In the genomic region with DNA sequence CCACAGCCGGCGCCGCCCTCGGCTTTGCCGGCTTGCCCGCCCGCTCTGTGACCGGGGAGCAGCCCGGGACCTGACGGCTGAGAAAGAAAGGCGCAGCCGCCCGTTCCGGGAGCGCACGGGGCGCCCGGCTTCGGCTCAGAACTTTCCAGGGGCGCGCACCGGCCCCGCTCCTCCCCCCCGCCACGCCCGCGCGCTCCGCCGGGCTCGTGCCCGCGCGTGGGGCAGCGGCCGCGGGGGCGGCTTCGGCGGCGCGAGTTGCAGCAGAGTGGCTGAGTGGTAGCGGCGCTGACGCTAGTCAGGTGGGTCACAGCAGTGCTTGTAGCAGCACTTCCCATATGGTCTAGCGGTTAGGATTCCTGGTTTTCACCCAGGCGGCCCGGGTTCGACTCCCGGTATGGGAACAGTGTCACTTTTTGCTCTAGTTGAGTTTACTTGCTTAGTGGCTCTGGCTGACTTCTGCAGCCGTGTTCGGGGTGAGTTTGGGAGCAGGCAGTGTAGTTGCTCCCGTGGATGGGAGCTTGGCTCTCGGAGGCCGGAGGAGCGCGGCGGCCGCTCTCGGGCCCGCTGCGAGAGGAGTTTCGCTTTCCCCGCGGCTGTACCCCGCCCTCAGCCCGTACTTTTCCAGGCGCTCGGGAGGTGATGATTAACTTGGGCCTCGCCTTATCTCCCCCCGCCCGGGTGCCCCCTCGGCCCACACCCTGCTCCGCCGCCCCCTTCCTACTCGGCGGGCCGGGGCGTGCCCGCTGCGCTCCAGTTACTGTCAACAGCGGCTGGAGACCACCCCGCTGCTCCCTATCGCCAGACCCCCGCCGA, we compare ENCODE assay signal across 8 mouse cellular contexts. TPM values are rescaled to one million over a fixed set of nuclear protein-coding genes. Genes with fewer than 3 reads are reported as not detected.
A peak's percentile ranks its signal among the peaks of the same experiment; 100 is the strongest.
DNase-seq lines count a peak whose midpoint lies in the region; ATAC-seq and TF ChIP-seq lines count a peak whose summit lies in the region.

Gene Wbp4, minus strand, starts transcription at position 182 of the 813 bp plus-strand sequence.

- no peaks in the 10 kb centered on the region for H3K27me3 ChIP-seq in embryonic facial prominence, embryonic 14.5 days (replicated peaks; ENCODE audit: control insufficient read depth, insufficient read depth, low read length)
- H3K27me3 ChIP-seq in limb, embryonic 13.5 days = no peaks in the 10 kb centered on the region
- H3K27me3 ChIP-seq in midbrain, embryonic 15.5 days (replicated peaks) = no peaks in the 10 kb centered on the region

- no peaks in the 10 kb centered on the region for H3K9me3 ChIP-seq in embryonic facial prominence, embryonic 14.5 days (ENCODE audit: control insufficient read depth, low read length)
- H3K9me3 ChIP-seq in limb, embryonic 13.5 days = no peaks in the 10 kb centered on the region
- H3K9me3 ChIP-seq in midbrain, embryonic 15.5 days = no peaks in the 10 kb centered on the region

- no peak for TF ChIP-seq CTCF in bone marrow, adult 2 months (IDR thresholded peaks at IDR 0.05; ENCODE audit: control insufficient read depth, insufficient read depth, low read length)

- no peaks in the 10 kb centered on the region; the same call in none of the 2 replicates for H3K4me1 ChIP-seq in bone marrow, adult 2 months (ENCODE audit: control insufficient read depth, insufficient read depth, low read length)
- H3K4me1 ChIP-seq in embryonic facial prominence, embryonic 14.5 days (ENCODE audit: control insufficient read depth, insufficient read depth, low read length) = peaks cover 18% of the 10 kb centered on the region
- H3K4me1 ChIP-seq in limb, embryonic 13.5 days = peaks cover 35% of the 10 kb centered on the region
- H3K4me1 ChIP-seq in midbrain, embryonic 15.5 days = peaks cover 36% of the 10 kb centered on the region

- peak; percentile 93 for DNase-seq in A20 (ENCODE audit: low read depth, low spot score)
- peak; percentile 95 for DNase-seq in embryonic facial prominence, embryonic 14.5 days (ENCODE audit: low spot score)
- DNase-seq in heart, adult 8-10 months (ENCODE audit: low spot score) = peak; percentile 90
- DNase-seq in kidney, adult 8-10 months = peak; percentile 87
- peak; percentile 90 to 95 for DNase-seq in spleen, adult 18-20 months

- H3K4me3 ChIP-seq in bone marrow, adult 2 months (replicated peaks; ENCODE audit: control insufficient read depth, low read depth, low read length) = peak within 1 kb of the TSS; percentile 100
- peak within 1 kb of the TSS; percentile 96 for H3K4me3 ChIP-seq in embryonic facial prominence, embryonic 14.5 days (ENCODE audit: low read depth, low read length)
- H3K4me3 ChIP-seq in limb, embryonic 13.5 days = peak within 1 kb of the TSS; percentile 89
- H3K4me3 ChIP-seq in midbrain, embryonic 15.5 days = peak within 1 kb of the TSS; percentile 100

- H3K27ac ChIP-seq in bone marrow, adult 2 months (ENCODE audit: control insufficient read depth, insufficient read depth, low read depth, low read length, poor library complexity) = peak within 1 kb of the TSS; percentile 100
- H3K27ac ChIP-seq in embryonic facial prominence, embryonic 14.5 days (replicated peaks; ENCODE audit: low read depth, low read length) = peak within 1 kb of the TSS; percentile 100
- peak within 1 kb of the TSS; percentile 99 for H3K27ac ChIP-seq in limb, embryonic 13.5 days
- peak within 1 kb of the TSS; percentile 100 for H3K27ac ChIP-seq in midbrain, embryonic 15.5 days

- peak within 1 kb of the TSS; percentile 78 for H3K4me2 ChIP-seq in embryonic facial prominence, embryonic 14.5 days (ENCODE audit: low read depth, low read length)
- peak within 1 kb of the TSS; percentile 73 for H3K4me2 ChIP-seq in limb, embryonic 13.5 days (replicated peaks)
- peak within 1 kb of the TSS; percentile 74 for H3K4me2 ChIP-seq in midbrain, embryonic 15.5 days

- peak; percentile 30; the same call in 1 of the 2 replicates for TF ChIP-seq POLR2A in bone marrow, adult 2 months (IDR thresholded peaks at IDR 0.05; ENCODE audit: borderline replicate concordance, control insufficient read depth, low read depth, low read length)

- ATAC-seq in embryonic facial prominence, embryonic 14.5 days (ENCODE audit: low read depth) = peak; percentile 91
- ATAC-seq in limb, embryonic 13.5 days (ENCODE audit: low FRiP score, low read depth) = peak; percentile 94
- ATAC-seq in midbrain, embryonic 15.5 days (replicated peaks) = peak; percentile 95

- WGBS in bone marrow, adult 2 months = under 1% methylated on average over 84 of the region's 86 CpGs
- 1% methylated on average over 31 of the region's 86 CpGs for WGBS in embryonic facial prominence, embryonic 14.5 days
- WGBS in limb, embryonic 13.5 days = under 1% methylated on average over 82 of the region's 86 CpGs
- WGBS in midbrain, embryonic 15.5 days = under 1% methylated on average over 71 of the region's 86 CpGs

- H3K36me3 ChIP-seq in embryonic facial prominence, embryonic 14.5 days (ENCODE audit: control insufficient read depth, insufficient read depth, low read length) = peaks cover 9% of the 10 kb centered on the region
- H3K36me3 ChIP-seq in limb, embryonic 13.5 days = peaks cover 17% of the 10 kb centered on the region
- H3K36me3 ChIP-seq in midbrain, embryonic 15.5 days (replicated peaks) = peaks cover 4% of the 10 kb centered on the region; the same call in 1 of the 2 replicates

- peak within 1 kb of the TSS; percentile 99 for H3K9ac ChIP-seq in embryonic facial prominence, embryonic 14.5 days (ENCODE audit: low read depth, low read length)
- peak within 1 kb of the TSS; percentile 98 for H3K9ac ChIP-seq in limb, embryonic 13.5 days
- H3K9ac ChIP-seq in midbrain, embryonic 15.5 days = peak within 1 kb of the TSS; percentile 98

RNA-seq across cellular contexts. Expression of gene Wbp4, which starts in this region (rescaled TPM):
- polyA plus RNA-seq in bone marrow, adult 2 months (2011; ENCODE audit: insufficient read depth, insufficient read length, low replicate concordance, missing spikeins) = 22.6 and 24.5 TPM in 2 replicates
- polyA plus RNA-seq in embryonic facial prominence, embryonic 14.5 days (2014; fragmentation: Nextera tagmentation; extraction: Ambion mirVana) = 39.6 and 46.0 TPM in 2 replicates
- total RNA-seq in heart, adult 8-10 months (2022) = 10 to 100 TPM; 20.6 to 24.0 (median 21.6) TPM
- 48.5 and 49.5 TPM in 2 replicates for polyA plus RNA-seq in limb, embryonic 13.5 days (2015; fragmentation: Nextera tagmentation; extraction: Ambion mirVana)
- 42.7 and 43.4 TPM in 2 replicates for polyA plus RNA-seq in midbrain, embryonic 15.5 days (2015; fragmentation: Nextera tagmentation; extraction: Ambion mirVana)

Comparison
In these comparisons a context has a peak if more than half of its experiments do, and no peak if none do; other contexts are left out.
1. Peak in every context shown above with its lines: DNase-seq, ATAC-seq, H3K4me3 ChIP-seq and H3K27ac ChIP-seq.